Mouse (Mus musculus) left cerebral cortex, postnatal 10 days (tissue): ENCODE data around the gene Prkar1a. TPM values are rescaled to one million over a fixed set of nuclear protein-coding genes. Genes with fewer than 3 reads are reported as not detected.

Experiments
- DNase-seq, 2 experiments: peaks; one replicate each; pipeline ENCODE4 v3.0.0; 2021 to 2022; ENCODE audit warnings: low spot score in 2 of 2, mixed read lengths in 1 of 2; ENCODE audit errors: extremely low spot score in 1 of 2
- intact Hi-C: fragments of 180-260 bp; cut with DNase I; formaldehyde crosslinking; loops from one replicate; pipeline ENCODE4 v1.15.1; 2025
- total RNA-seq, 2 experiments: library from RNA; stranded (reverse); gene quantifications; 2 replicates each; pipeline ENCODE4 v1.2.3; 2021

The Prkar1a gene
- total RNA-seq, 2 experiments from 2014 or later, result 412 to 433 TPM

DNA sequence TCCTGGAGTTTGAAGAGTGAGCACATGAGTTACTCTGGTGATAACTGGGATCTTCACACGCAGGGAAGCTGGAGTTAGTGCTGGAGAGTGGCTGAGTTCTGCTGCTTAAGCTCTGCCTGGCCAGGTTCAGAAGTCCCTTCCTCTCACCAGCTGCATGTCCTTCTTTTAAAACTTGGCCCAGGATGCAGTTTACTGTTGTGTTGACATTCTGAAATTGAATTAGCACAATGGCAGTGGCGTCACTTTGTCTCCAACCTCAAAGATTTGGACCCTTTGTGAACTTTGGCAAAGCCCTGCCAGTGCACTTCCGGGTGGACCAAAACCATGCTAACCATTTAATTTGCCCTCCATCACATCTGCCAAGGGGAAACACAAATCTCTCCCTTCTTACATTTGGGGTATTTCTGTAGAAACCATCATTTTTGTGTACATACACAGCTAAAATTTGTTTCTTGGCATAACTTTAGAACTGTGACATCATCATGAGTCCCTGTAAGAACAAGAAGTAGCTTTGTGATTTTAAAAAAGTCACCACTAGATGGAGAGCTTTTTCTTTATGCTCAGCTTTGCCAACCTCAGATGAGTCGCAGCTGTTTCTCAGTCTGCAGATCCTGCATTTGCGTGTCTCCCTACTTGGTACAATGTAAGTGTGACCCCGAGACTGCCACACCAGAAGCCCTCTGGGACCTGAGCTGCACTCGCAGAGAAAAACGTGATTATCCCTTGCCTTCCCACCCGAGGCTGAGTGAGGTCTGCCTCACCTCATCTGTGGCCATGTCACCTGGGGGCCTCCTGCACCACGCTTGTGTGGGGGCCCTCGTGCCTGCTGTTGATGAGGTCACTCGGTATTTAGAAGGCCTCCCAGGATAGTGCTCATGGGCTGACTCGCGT is 21.1 kb downstream of the Prkar1a start:
- peak in 1 of 2 experiments; percentile 65 for DNase-seq
- intact Hi-C loops, result loop anchor here (1.0 to 5.0 kb wide), 2 partner anchors 47 to 190 kb away; no protein-coding TSS in a partner anchor

GRCm38 (mm10) chr11:109671136-109672020 is 22.2 kb downstream of the Prkar1a start:
- intact Hi-C loops, result loop anchor here (5.0 kb wide), 1 partner anchor 46 kb away; no protein-coding TSS in a partner anchor
- no peak for DNase-seq

DNA sequence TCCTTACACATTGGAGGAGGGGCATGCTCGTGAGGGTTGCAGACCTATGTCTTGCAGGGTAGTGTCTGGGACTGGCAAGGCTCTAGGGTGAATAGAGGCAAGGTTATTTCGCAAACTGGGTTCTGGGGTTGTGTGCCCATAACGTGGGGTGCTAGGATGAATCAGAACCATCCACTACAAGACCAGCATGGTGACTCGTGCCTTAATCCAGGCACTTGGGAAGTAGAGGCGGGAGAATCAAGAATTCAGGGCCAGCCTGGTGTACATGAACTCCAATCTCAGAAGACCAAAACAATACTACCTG is 22.8 kb downstream of the Prkar1a start:
- intact Hi-C loops, result loop anchor here (5.0 kb wide), 1 partner anchor 45 kb away; no protein-coding TSS in a partner anchor
- no peak for DNase-seq

DNA sequence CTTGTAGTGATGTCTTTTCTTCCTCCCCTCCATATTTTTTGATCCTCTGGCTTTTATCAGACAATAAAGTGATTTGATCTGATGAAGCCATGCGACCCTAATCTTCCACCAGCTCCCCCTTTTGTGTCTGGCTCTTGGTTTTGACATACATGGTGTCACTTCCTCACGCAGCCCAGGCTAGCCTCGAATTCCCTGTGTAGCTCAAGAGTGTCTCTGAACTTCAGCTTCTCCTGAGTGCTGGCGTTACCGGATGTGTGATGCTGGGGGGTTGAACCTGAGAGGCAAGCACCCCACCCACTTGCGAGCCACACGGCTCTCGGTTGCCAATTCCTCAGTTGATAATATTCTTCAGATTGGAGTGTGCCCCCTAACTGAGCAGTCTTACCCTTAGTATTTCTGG is 23.2 kb downstream of the Prkar1a start:
- intact Hi-C loops, result loop anchor here (5.0 kb wide), 1 partner anchor 45 kb away; no protein-coding TSS in a partner anchor
- no peak for DNase-seq

DNA sequence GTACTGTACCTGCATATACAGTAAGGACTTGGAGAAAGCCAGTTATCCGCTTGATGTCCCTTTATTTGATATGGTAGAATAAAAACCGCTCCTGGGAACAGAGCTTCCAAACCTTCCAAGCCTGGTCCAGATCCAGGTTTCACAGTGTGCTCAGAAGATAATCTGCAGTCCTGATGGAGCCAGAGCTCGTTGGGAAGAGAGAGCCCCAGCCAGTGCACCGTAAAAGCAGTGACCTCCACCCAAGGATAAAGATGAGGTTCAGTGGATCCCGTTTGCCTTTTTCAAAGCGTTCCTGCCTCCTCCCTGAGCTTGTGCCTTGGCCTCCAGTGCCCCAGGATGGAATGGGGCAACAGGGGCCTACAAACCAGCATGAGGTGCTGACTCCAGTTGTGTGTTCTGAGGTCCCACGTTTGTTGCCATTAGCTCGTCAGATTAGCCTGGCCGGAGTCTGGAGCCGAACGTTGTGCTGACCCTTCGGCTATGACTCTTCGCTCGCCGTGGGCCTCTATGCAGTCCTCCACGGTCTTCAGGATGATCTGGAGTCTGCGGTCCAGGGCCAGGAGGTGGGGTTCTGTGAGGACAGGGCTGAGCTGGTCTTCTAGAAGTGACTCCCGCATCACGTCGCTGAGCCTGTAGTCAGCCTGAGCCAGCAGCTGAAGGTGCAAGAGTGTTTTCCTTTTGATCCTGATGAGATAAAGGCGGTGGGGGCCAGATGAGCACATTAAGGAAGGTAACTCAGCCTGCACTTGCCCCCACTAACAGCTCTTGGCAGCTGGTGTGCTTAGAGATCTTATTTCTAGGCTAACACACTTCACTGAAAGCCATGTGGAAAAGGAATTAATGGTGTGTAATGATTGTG is 23.9 kb downstream of the Prkar1a start:
- intact Hi-C loops, result loop anchor here (5.0 kb wide), 1 partner anchor 44 kb away; no protein-coding TSS in a partner anchor

GRCm38 (mm10) chr11:109673741-109674140 is 24.5 kb downstream of the Prkar1a start:
- intact Hi-C loops, result loop anchor here (5.0 kb wide), 1 partner anchor 44 kb away; no protein-coding TSS in a partner anchor
- no peak for DNase-seq

More for the DNA sequence above, 23.9 kb downstream of the Prkar1a start:
- no peak for DNase-seq

DNA sequence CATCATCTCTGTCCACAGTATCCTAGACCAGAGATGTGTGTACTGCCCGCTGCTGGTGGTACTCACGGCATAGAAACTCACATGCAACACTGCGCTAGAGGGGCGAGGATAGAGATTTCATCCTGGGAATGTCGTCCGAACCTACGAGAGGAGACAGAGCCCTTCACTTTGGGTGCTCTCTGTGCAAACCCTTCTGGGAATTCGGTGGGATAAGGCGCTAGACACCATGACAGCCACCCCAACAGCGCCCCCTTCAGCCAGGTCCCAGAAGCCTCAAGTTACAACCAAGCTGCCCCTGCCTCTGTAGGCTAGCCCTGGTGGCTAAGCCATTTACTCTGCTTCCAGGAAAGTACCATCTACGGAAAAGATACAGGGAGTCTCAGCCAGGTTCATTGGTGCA is 25.3 kb downstream of the Prkar1a start:
- DNase-seq, result no peak
- intact Hi-C loops, result loop anchor here (5.0 kb wide), 1 partner anchor 43 kb away; no protein-coding TSS in a partner anchor

DNA sequence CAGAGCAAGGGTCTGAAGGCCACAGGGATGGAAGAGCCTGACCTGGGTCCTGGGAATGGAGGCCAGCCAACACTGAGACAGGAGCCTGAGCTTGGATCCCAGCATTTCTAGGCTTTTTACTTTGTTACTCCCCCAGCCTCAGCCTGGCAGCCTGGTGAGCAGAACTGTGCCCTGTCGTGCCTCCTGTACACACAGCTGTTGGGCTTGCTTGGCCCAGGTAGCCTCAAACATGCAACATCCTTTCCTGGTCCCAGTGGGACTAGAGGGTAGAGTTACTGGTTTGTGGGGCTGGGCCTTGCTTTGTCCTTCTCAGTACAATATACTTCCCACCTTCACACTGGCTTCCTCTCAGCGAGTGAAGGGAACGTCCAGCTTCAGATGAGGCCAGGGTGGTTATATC is 26.0 kb downstream of the Prkar1a start:
- DNase-seq, result no peak
- intact Hi-C loops, result no loop called here

GRCm38 (mm10) chr11:109675771-109676170 is 26.6 kb downstream of the Prkar1a start:
- intact Hi-C loops, result no loop called here
- DNase-seq, result no peak

GRCm38 (mm10) chr11:109676621-109677373 is 27.6 kb downstream of the Prkar1a start:
- intact Hi-C loops, result no loop called here
- DNase-seq, result no peak

DNA sequence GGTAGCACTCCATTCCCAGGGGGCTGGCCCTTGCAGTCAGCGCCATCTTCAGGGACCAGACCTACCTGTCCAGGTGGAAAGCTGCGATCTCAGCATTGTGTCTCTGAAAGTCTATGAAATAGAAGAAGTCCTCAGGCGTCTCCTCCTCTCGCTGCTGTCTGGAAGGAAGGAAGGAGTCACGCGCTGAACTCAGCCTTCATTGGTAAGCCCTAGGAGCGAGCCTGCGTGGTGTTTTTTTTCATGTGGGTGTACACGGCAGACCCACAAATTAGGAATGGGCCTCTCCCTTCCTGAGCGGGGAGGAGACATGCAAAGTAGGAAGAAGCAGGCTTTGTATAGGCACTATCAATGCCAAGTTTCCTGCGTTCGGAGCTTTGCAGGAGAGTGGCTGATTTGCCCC is 29.1 kb downstream of the Prkar1a start:
- intact Hi-C loops, result no loop called here
- no peak for DNase-seq

DNA sequence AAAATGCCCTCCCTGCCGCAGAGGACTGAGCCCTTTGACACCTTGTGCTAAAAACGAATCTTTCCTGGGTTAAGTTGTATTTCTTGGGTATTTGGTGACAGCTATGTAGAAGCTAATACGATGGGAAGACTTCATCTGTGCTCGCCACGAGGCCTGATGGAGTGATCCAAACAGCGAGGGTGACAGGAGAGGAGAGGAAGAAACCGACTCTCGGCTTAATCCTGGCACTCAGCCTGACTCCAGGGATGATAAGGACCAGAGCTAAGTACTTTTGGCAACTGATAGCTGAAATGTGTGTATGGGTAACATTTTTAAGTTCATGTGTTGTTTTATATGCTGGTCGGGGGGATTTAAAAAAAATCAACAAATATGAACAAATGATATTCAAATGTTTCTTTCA is 31.7 kb downstream of the Prkar1a start:
- intact Hi-C loops, result no loop called here

GRCm38 (mm10) chr11:109681556-109681955 is 32.4 kb downstream of the Prkar1a start:
- intact Hi-C loops, result no loop called here
- no peak for DNase-seq

More for the DNA sequence above, 31.7 kb downstream of the Prkar1a start:
- DNase-seq, result no peak

GRCm38 (mm10) chr11:109682221-109682620 is 33.0 kb downstream of the Prkar1a start:
- intact Hi-C loops, result no loop called here
- no peak for DNase-seq

DNA sequence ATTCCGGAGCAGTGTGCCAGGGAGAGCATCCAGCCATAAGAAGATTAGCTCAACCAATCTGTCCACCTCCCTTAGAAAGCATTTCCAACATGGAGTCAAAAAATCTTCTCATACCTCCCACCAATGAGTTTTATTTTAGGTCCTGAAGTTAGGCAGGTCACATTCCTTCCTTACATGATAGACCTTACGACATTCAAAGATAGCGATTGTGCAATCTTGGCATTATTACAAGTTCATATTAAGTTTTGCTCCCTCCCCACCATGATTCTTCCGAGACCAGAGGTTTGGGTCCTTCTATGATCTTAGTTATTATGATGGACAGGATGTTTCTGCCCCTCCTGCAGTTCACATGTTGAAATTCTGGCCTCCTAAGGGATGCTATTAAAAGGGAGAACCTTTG is 40.3 kb downstream of the Prkar1a start:
- DNase-seq, result no peak

DNA sequence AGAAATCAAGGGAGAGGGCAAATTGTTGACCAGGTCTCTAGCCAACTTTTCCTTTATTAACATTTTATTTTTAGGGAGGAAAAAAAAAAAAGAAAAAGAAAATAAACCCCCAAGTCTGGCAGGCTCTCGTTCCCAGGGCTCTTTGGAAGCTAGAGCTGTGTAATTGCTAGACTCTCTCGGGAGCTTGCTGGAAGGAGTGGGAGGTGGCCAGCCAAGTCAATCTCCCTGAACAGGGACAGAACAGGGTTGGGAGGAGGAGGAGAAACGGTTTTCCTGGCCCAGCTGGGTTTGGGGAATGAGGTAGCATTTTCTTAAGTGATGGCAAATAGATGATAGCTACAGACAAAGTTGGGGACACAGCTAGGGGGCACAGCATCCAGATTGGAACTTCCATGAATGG is 43.5 kb downstream of the Prkar1a start:
- DNase-seq, result no peak
- intact Hi-C loops, result no loop called here

More for the DNA sequence above, 40.3 kb downstream of the Prkar1a start:
- intact Hi-C loops, result no loop called here

- no peak for DNase-seq
- intact Hi-C loops, result no loop called here
Measured at GRCm38 (mm10) chr11:109696519-109696918, 47.3 kb downstream of the Prkar1a start.
